Mouse (Mus musculus) bone marrow macrophage, adult 2 months (primary cell): ENCODE measurements around the gene Zfand2b.

Source experiments
- CTCF ChIP-seq: IDR thresholded peaks from 2 replicates; pipeline ENCODE4 v1.5.1; 2012; ENCODE audit warnings: low read depth, mild to moderate bottlenecking, low read length, moderate library complexity
- POLR2A ChIP-seq: IDR thresholded peaks from 2 replicates; pipeline ENCODE4 v1.6.1; 2012; ENCODE audit warnings: mild to moderate bottlenecking, low read depth, low read length, borderline replicate concordance

DNA sequence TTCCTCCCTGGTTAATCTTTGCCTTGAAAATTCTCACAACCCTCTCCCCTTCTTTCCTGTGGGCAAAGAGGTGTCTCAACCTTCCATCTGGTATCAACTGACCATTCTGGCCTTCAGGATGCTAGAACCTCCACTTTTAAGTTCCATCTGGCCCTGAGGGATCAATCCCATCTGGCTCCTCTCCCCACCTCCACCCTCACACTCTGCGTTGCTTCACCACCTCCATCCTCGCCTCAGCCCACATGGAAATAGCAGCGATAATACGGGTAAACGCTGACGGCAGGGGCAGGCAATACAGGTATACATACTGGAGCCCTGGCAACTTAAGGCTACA is 49.4 kb downstream of the Zfand2b start:
- no peak for TF ChIP-seq POLR2A
- no peak for TF ChIP-seq CTCF
